Mouse (Mus musculus): Measurements from ENCODE around the gene Olfr1154.

DNA sequence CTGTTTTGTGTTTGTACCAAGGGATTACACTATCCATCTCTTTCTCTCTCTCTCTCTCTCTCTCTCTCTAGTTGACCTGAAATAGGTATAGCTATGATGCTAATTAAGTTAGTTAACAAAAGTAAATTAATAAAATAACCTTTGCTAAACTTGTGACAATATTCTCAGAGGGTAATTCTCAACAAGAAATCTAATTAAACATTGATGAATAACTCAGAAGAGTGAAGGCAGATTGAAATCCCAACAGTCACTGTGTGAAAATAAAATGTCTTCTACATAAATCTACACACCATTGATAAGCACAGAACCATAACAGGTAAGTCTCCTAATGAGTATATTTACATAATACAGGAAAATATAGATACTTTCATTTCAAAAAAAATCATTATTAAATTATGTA is 38.8 kb downstream of the Olfr1154 start, which contains the start of gene Olfr1152:
- TF ChIP-seq CTCF (conservative IDR thresholded peaks at IDR 0.05; ENCODE audit: low read length) (no peak), POU5F1 (IDR thresholded peaks at IDR 0.05; ENCODE audit: borderline replicate concordance, low read length) (no peak), NANOG (IDR thresholded peaks at IDR 0.05; ENCODE audit: borderline replicate concordance, low read length) (no peak)

All from E14TG2a.4 (cell line).